Comparison of ENCODE assay signal across 14 mouse cellular contexts in genomic region chr4:46545498-46545897, GRCm38 (mm10). TPM values are rescaled to one million over a fixed set of nuclear protein-coding genes. Genes with fewer than 3 reads are reported as not detected.
DNase-seq lines count a peak whose midpoint lies in the region; ATAC-seq and TF ChIP-seq lines count a peak whose summit lies in the region.
"Had no signal": no experiment of that assay in that cellular context is flagged by ENCODE, and none has a peak within 500 bp of the region (broad histone marks: within the 10 kb centered on the region; RNA-seq: fewer than 3 reads in every experiment).

No protein-coding gene starts in this region.

- no peak for DNase-seq in testis, postnatal 10 days (ENCODE audit: low spot score)
- DNase-seq in lung, adult 18-20 months = peak; percentile 73 to 76
- DNase-seq in right cerebral cortex, adult 2 months (ENCODE audit: low spot score in 2 of 2) = no peak
- DNase-seq in embryo, embryonic 10.5 days (ENCODE audit: low spot score) = no peak
- DNase-seq in urinary bladder, postnatal 10 days (ENCODE audit: low spot score) = no peak
- DNase-seq: adrenal gland, postnatal 10 days had no signal

- ATAC-seq in intestine, embryonic 15.5 days = peak; percentile 80
- ATAC-seq in forebrain, embryonic 15.5 days (replicated peaks) = no peak

- H3K9me3 ChIP-seq in intestine, embryonic 15.5 days = no peaks in the 10 kb centered on the region
- no peaks in the 10 kb centered on the region for H3K9me3 ChIP-seq in forebrain, embryonic 15.5 days
- H3K9me3 ChIP-seq: forebrain, embryonic 10.5 days; lung, embryonic 15.5 days had no signal

- no peak overlapping the region for H3K4me2 ChIP-seq in intestine, embryonic 15.5 days (replicated peaks)
- no peak overlapping the region for H3K4me2 ChIP-seq in forebrain, embryonic 15.5 days (replicated peaks)
- H3K4me2 ChIP-seq: hindbrain, embryonic 14.5 days; lung, embryonic 15.5 days had no signal

- TF ChIP-seq CTCF in testis, adult 2 months (IDR thresholded peaks at IDR 0.05; ENCODE audit: control insufficient read depth, insufficient read depth, insufficient replicate concordance, low read depth, low read length) = no peak

- no peak overlapping the region for H3K9ac ChIP-seq in intestine, embryonic 15.5 days
- no peak overlapping the region for H3K9ac ChIP-seq in forebrain, embryonic 15.5 days (replicated peaks)
- H3K9ac ChIP-seq: hindbrain, embryonic 14.5 days; lung, embryonic 15.5 days had no signal

- TF ChIP-seq POLR2A in testis, adult 2 months (IDR thresholded peaks at IDR 0.05; ENCODE audit: control insufficient read depth, low read depth, low read length) = no peak

- no peaks in the 10 kb centered on the region for H3K27me3 ChIP-seq in testis, adult 2 months (ENCODE audit: control insufficient read depth, insufficient read depth, low read length)
- no peaks in the 10 kb centered on the region for H3K27me3 ChIP-seq in intestine, embryonic 15.5 days (replicated peaks)
- H3K27me3 ChIP-seq in forebrain, embryonic 15.5 days = no peaks in the 10 kb centered on the region
- H3K27me3 ChIP-seq: CH12.LX; lung, embryonic 15.5 days had no signal

- H3K36me3 ChIP-seq in testis, adult 2 months (ENCODE audit: control insufficient read depth, insufficient read depth, low read length) = no peaks in the 10 kb centered on the region
- no peaks in the 10 kb centered on the region; the same call in 1 of the 2 replicates for H3K36me3 ChIP-seq in intestine, embryonic 15.5 days
- H3K36me3 ChIP-seq in forebrain, embryonic 15.5 days = no peaks in the 10 kb centered on the region
- H3K36me3 ChIP-seq: forebrain, embryonic 10.5 days; lung, embryonic 15.5 days had no signal

- H3K4me1 ChIP-seq in testis, adult 2 months (ENCODE audit: control insufficient read depth, insufficient read depth, low read length) = no peaks in the 10 kb centered on the region; the same call in 1 of the 2 replicates
- H3K4me1 ChIP-seq in intestine, embryonic 15.5 days (replicated peaks) = no peaks in the 10 kb centered on the region
- H3K4me1 ChIP-seq in forebrain, embryonic 15.5 days = no peaks in the 10 kb centered on the region
- H3K4me1 ChIP-seq: lung, embryonic 15.5 days had no signal

- H3K4me3 ChIP-seq in testis, adult 2 months (ENCODE audit: control insufficient read depth, low read depth, low read length) = peak overlapping the region; percentile 17
- H3K4me3 ChIP-seq in intestine, embryonic 15.5 days (replicated peaks) = no peak overlapping the region
- H3K4me3 ChIP-seq in forebrain, embryonic 15.5 days = no peak overlapping the region
- H3K4me3 ChIP-seq: forebrain, embryonic 10.5 days; lung, embryonic 15.5 days; myocyte had no signal

- 7% methylated on average over 9 of the region's 9 CpGs for WGBS in intestine, embryonic 15.5 days
- 12% methylated on average over 9 of the region's 9 CpGs for WGBS in forebrain, embryonic 15.5 days

- no peak overlapping the region for H3K27ac ChIP-seq in testis, adult 2 months (ENCODE audit: control insufficient read depth, insufficient read depth, low read depth, low read length)
- H3K27ac ChIP-seq in intestine, embryonic 15.5 days = no peak overlapping the region
- H3K27ac ChIP-seq in forebrain, embryonic 15.5 days (replicated peaks) = no peak overlapping the region
- H3K27ac ChIP-seq: forebrain, embryonic 10.5 days; hindbrain, embryonic 14.5 days; lung, embryonic 15.5 days had no signal

RNA-seq across cellular contexts. Expression of gene Trim14, which starts 9.6 kb away (rescaled TPM):
- polyA plus RNA-seq in testis, adult 2 months (2012; rRNA removed) = 6.4 and 6.6 TPM in 2 replicates
- 11.4 and 12.6 TPM in 2 replicates for polyA plus RNA-seq in intestine, embryonic 15.5 days (2015; fragmentation: Nextera tagmentation; extraction: Ambion mirVana)
- polyA plus RNA-seq in forebrain, embryonic 15.5 days (2015; fragmentation: Nextera tagmentation; extraction: Ambion mirVana) = 0.48 and 1.2 TPM in 2 replicates

RNA-seq across cellular contexts. Expression of gene Nans, which starts 56.5 kb away (rescaled TPM):
- polyA plus RNA-seq in testis, adult 2 months (2012; rRNA removed) = 9.5 and 10.7 TPM in 2 replicates
- polyA plus RNA-seq in intestine, embryonic 15.5 days (2015; fragmentation: Nextera tagmentation; extraction: Ambion mirVana) = 102 and 113 TPM in 2 replicates
- 78.5 and 84.2 TPM in 2 replicates for polyA plus RNA-seq in forebrain, embryonic 15.5 days (2015; fragmentation: Nextera tagmentation; extraction: Ambion mirVana)

RNA-seq across cellular contexts. Expression of gene Coro2a, which starts 56.5 kb away (rescaled TPM):
- 139 and 175 TPM in 2 replicates for polyA plus RNA-seq in testis, adult 2 months (2012; rRNA removed)
- polyA plus RNA-seq in intestine, embryonic 15.5 days (2015; fragmentation: Nextera tagmentation; extraction: Ambion mirVana) = 66.0 and 68.3 TPM in 2 replicates
- polyA plus RNA-seq in forebrain, embryonic 15.5 days (2015; fragmentation: Nextera tagmentation; extraction: Ambion mirVana) = 4.4 and 4.6 TPM in 2 replicates

Comparison
In these comparisons a context has a peak if more than half of its experiments do, and no peak if none do; other contexts are left out.
1. DNase-seq: peak in lung, adult 18-20 months (2 of 2); none in testis, postnatal 10 days (single experiment), right cerebral cortex, adult 2 months (0 of 2), embryo, embryonic 10.5 days (single experiment) and urinary bladder, postnatal 10 days (single experiment).
2. RNA of gene Coro2a, which starts 56.5 kb away (polyA plus RNA-seq): 139 to 175 TPM in testis, adult 2 months and 66.0 to 68.3 TPM in intestine, embryonic 15.5 days; 4.4 to 4.6 TPM in forebrain, embryonic 15.5 days; every median in the first group is over 10 times any median in the second.